Mouse (Mus musculus) heart, adult 2 months (tissue): ENCODE data around the gene Shld1.

Source experiments
- CTCF ChIP-seq: fragments of 200-600 bp; IDR thresholded peaks from 2 replicates; pipeline ENCODE4 v1.8.1; 2022; ENCODE audit warnings: antibody characterized with exemption, mild to moderate bottlenecking, moderate library complexity
- EP300 ChIP-seq: fragments of 200-500 bp; IDR thresholded peaks from 2 replicates; pipeline ENCODE4 v1.6.1; 2011; ENCODE audit warnings: low read depth, low read length, control low read depth; ENCODE audit not compliant: insufficient read depth
- POLR2A ChIP-seq: fragments of 200-500 bp; IDR thresholded peaks from 2 replicates; pipeline ENCODE4 v1.6.1; 2011; ENCODE audit warnings: mild to moderate bottlenecking, low read depth, low read length, control low read depth; ENCODE audit not compliant: insufficient read depth

DNA sequence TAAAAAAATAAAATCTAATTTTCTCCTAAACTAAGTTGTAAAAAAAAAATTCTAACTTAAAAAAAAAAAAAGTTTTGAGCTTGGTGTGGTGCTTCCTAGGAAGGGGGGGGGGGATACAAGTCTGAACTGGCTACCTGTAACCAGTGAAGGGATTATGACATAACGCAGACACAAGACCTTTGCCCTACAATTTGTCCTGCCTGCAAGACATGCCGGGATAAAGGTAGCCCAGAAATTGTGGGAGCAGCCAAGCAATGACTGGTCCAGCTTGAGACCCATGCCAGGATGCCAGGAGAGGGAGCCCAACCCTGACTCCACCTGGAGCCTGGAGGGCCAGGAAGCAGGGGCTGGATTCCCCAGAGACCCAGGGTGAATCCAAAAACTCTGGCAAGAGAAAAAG lies 36.2 kb upstream of the Shld1 start:
- no peak for TF ChIP-seq POLR2A
- no peak for TF ChIP-seq EP300
- TF ChIP-seq CTCF, result no peak
